Mouse (Mus musculus) spleen, adult 18-20 months (tissue): ENCODE measurements around the gene Gm7970.
"Not testable (repeated sequence)": the region's sequence is repeated elsewhere in the genome, so short reads cannot be mapped to it uniquely, and the experiment has no call there.

Experiments
- DNase-seq, 2 experiments: peaks; one replicate each; pipeline ENCODE4 v3.0.0; 2022; ENCODE audit warnings: mixed read lengths in 2 of 2

The Gm7970 gene

DNA sequence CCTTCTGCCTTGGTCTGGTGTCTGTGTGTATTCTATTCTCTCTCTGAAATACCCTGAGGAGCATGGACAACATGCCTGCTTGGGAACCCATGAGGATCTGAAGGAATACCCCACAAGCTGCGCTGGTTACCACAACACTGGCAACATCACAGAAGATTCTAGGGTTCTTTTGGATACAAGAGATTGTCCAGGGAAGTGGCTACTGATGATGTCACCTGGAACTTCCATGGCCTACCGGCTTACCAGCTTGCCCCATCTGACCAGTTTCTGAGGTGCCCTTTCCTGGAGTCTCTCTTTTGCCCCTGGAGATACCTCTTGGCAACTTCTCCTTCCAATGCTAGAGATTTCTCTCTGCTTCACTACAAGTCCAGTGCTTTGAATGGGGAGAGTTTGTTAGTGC lies at the start of gene Gm7970:
Gm7970 (minus strand) TSS at position 101 of the 400 bp plus-strand sequence.
- not testable (repeated sequence) for DNase-seq

DNA sequence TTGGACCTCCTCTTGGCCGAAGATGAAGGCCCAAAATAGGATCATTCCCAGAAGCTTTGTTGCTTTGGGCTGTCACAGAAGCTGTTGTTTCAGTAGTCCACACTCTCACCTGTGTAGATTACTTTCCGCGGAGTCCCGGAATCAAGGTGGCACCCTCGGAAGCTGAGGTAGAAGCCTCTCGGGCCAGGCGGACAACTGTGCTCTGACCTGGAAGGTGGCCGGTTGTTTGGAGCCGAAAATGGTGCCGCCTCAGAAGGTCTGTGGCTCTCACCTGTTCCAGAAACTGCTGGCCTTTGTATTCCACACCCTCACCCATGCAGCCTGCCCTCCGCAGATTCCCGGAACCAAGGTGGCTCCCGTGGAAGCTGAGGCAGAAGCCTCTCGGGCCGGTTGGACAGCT lies 45.6 kb upstream of the Gm7970 start:
- not testable (repeated sequence) for DNase-seq

DNA sequence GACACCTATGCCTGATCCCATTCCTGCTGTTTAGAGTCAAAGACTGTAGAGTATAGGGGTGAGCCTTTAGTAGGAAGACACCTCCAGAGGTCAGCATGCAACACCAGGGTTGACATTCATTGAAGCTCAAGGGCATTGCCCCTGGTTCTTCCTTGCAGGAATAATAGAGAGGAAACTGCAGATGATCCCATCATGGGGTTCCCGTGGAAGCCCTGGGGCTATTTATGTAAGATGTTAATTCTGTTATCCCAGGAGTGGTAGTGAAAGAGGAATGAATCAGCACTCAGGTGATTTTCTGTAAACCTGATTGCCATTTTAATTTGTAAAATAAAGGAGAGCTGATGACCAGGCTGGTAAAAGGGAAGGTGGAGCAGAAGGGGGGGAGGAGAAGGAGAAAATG lies 31.0 kb upstream of the Gm7970 start:
- not testable (repeated sequence) for DNase-seq

GRCm38 (mm10) chr14:41572911-41573310 lies 17.5 kb upstream of the Gm7970 start, which contains the start of gene 1700049E17Rik2:
Gene 1700049E17Rik2 (plus strand): TSS chr14:41573211.
- DNase-seq, result not testable (repeated sequence)

DNA sequence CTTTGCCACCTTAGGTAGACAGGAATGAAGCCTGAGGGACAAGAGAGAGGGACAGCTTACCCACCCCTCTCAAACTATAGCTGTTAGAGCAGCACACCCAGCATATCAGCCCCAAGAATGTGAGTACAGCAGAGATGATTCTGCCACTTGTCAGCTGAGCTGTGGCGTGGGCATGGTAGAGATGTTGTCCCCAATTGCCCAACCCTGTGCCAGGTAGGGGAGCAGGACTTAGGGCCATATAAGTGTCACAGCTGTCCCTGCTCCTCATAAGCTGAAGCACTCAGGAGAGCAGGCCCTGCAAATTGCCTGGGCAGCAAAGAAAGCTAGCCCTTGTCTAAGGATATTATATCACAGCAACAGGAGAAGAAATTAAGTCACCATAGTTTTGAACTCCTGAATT lies 30.7 kb downstream of the Gm7970 start:
- not testable (repeated sequence) for DNase-seq

GRCm38 (mm10) chr14:41520683-41521082 lies 34.7 kb downstream of the Gm7970 start:
- DNase-seq, result not testable (repeated sequence)
